Mouse (Mus musculus): Measurements from ENCODE around the gene Fndc5. TPM values are rescaled to one million over a fixed set of nuclear protein-coding genes. Genes with fewer than 3 reads are reported as not detected.

The Fndc5 gene
- total and polyA plus RNA-seq, 2 experiments: 0.83 to 0.87 TPM

- H3K27me3 ChIP-seq (ENCODE audit: control insufficient read depth, insufficient read depth, low read length): 0 out of 2 replicates have a peak, but pooled peaks cover 2% of the 10 kb centered on the region
- peaks cover 9% of the 10 kb centered on the region for H3K4me1 ChIP-seq (ENCODE audit: control insufficient read depth, insufficient read depth, low read length)
- TF ChIP-seq POLR2A (IDR thresholded peaks at IDR 0.05; ENCODE audit: extremely low read depth, insufficient read depth, low read length) (no peak), CTCF (IDR thresholded peaks at IDR 0.05; ENCODE audit: low read depth, low read length) (no peak)
- H3K79me2 ChIP-seq (ENCODE audit: control insufficient read depth, insufficient read depth, low read length): no peaks in the 10 kb centered on the region
- DNase-seq (ENCODE audit: extremely low read depth, low read depth, low spot score): no peak
- no peak within 1 kb of the TSS for H3K4me3 ChIP-seq (ENCODE audit: insufficient read depth, low read depth, low read length)
- H3K36me3 ChIP-seq (ENCODE audit: control insufficient read depth, insufficient read depth, low read length): no peaks in the 10 kb centered on the region
- 34% methylated on average over 38 of the region's 40 CpGs for WGBS
- H3K9ac ChIP-seq (ENCODE audit: low read depth, low read length): no peak within 1 kb of the TSS
- no peak within 1 kb of the TSS for H3K27ac ChIP-seq (replicated peaks; ENCODE audit: insufficient read depth, low read depth, low read length)
These were observed 31.4 kb upstream of the Fndc5 start, which contains the start of gene Tmem54 for GRCm38 (mm10) chr4:129105356-129105755. Gene Tmem54, plus strand, starts transcription at chr4:129105548.

DNA sequence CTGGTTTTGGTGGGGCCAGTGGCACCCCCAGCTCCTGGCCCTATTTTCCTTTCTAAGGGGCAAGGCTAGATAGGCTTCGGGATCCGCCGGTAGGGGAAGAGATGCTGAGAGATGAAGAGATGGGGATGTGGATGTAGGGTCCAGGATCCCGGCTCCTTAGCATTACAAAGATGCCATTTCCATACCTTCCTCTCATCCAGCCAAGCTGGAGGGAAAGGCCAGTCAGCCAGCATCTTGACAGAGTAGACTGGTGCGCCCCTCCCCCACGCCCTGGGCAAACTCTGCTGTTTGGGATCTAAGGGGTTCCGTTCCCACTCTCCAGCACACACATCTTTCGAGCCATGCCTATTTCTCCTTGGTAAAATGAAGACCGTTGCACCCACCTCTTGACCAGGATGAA, 30.7 kb upstream of the Fndc5 start:
- H3K4me3 ChIP-seq (ENCODE audit: insufficient read depth, low read depth, low read length): no peak overlapping the region
- no peak overlapping the region for H3K9ac ChIP-seq (ENCODE audit: low read depth, low read length)
- H3K4me1 ChIP-seq (ENCODE audit: control insufficient read depth, insufficient read depth, low read length): peaks cover 9% of the 10 kb centered on the region
- TF ChIP-seq CTCF (IDR thresholded peaks at IDR 0.05; ENCODE audit: low read depth, low read length): no peak
- no peak for TF ChIP-seq POLR2A (IDR thresholded peaks at IDR 0.05; ENCODE audit: extremely low read depth, insufficient read depth, low read length)
- DNase-seq (ENCODE audit: extremely low read depth, low read depth, low spot score): no peak
- H3K36me3 ChIP-seq (ENCODE audit: control insufficient read depth, insufficient read depth, low read length): no peaks in the 10 kb centered on the region
- H3K27me3 ChIP-seq (ENCODE audit: control insufficient read depth, insufficient read depth, low read length): 0 out of 2 replicates have a peak, but pooled peaks cover 2% of the 10 kb centered on the region
- no peak overlapping the region for H3K27ac ChIP-seq (replicated peaks; ENCODE audit: insufficient read depth, low read depth, low read length)
- H3K79me2 ChIP-seq (ENCODE audit: control insufficient read depth, insufficient read depth, low read length): no peaks in the 10 kb centered on the region
- 76% methylated on average over 9 of the region's 9 CpGs for WGBS

DNA sequence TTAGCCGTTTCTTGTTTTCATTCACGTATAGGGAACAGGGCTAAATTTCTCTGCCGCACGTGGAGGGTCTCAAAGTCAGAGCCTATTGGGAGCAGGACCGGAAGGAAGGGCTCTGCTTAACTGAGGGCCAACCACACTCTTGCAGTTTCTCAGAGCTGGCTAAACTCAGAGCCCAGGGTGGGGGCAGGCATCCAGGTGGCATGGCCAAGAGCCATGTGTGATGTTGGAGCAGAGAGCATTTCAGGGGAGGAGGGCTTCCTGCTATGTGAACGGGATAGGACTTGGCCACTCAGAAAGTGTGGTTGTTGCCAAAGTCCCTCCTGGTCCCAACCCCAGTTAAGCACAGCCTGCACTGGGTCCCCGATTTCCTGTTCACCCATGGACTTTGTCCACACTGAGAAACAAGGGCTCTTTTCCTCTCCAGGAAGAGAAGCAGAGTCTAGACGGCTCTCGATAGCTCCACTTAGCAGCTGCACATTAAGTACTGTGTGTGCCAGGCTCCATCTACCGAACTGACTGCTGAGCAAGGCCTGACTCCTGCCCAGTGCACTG, 29.4 kb upstream of the Fndc5 start:
- 0 out of 2 replicates have a peak, but pooled peaks cover 2% of the 10 kb centered on the region for H3K27me3 ChIP-seq (ENCODE audit: control insufficient read depth, insufficient read depth, low read length)
- H3K9ac ChIP-seq (ENCODE audit: low read depth, low read length): no peak overlapping the region
- H3K4me3 ChIP-seq (ENCODE audit: insufficient read depth, low read depth, low read length): no peak overlapping the region
- no peak overlapping the region for H3K27ac ChIP-seq (replicated peaks; ENCODE audit: insufficient read depth, low read depth, low read length)
- TF ChIP-seq POLR2A (IDR thresholded peaks at IDR 0.05; ENCODE audit: extremely low read depth, insufficient read depth, low read length): no peak
- no peak for TF ChIP-seq CTCF (IDR thresholded peaks at IDR 0.05; ENCODE audit: low read depth, low read length)
- no peaks in the 10 kb centered on the region for H3K79me2 ChIP-seq (ENCODE audit: control insufficient read depth, insufficient read depth, low read length)
- whole genome bisulfite sequencing: 43% methylated on average over 10 of the region's 10 CpGs
- H3K4me1 ChIP-seq (ENCODE audit: control insufficient read depth, insufficient read depth, low read length): peaks cover 6% of the 10 kb centered on the region; the same call in 1 of the 2 replicates
- H3K36me3 ChIP-seq (ENCODE audit: control insufficient read depth, insufficient read depth, low read length): no peaks in the 10 kb centered on the region
- peak; percentile 39 for DNase-seq (ENCODE audit: extremely low read depth, low read depth, low spot score)

- Histone ChIP-seq H3K27me3 (ENCODE audit: control insufficient read depth, insufficient read depth, low read length) (0 out of 2 replicates have a peak, but pooled peaks cover 2% of the 10 kb centered on the region), H3K4me1 (ENCODE audit: control insufficient read depth, insufficient read depth, low read length) (no peaks in the 10 kb centered on the region; the same call in 1 of the 2 replicates), H3K9ac (ENCODE audit: low read depth, low read length) (no peak overlapping the region), H3K4me3 (ENCODE audit: insufficient read depth, low read depth, low read length) (no peak overlapping the region), H3K36me3 (ENCODE audit: control insufficient read depth, insufficient read depth, low read length) (no peaks in the 10 kb centered on the region), H3K79me2 (ENCODE audit: control insufficient read depth, insufficient read depth, low read length) (no peaks in the 10 kb centered on the region), H3K27ac (replicated peaks; ENCODE audit: insufficient read depth, low read depth, low read length) (no peak overlapping the region)
- DNase-seq (ENCODE audit: extremely low read depth, low read depth, low spot score): no peak
- WGBS: 82% methylated on average over 7 of the region's 7 CpGs
- TF ChIP-seq CTCF (IDR thresholded peaks at IDR 0.05; ENCODE audit: low read depth, low read length) (no peak), POLR2A (IDR thresholded peaks at IDR 0.05; ENCODE audit: extremely low read depth, insufficient read depth, low read length) (no peak)
These were observed 28.2 kb upstream of the Fndc5 start for GRCm38 (mm10) chr4:129108624-129109023.

- no peak overlapping the region for H3K27ac ChIP-seq (replicated peaks; ENCODE audit: insufficient read depth, low read depth, low read length)
- no peaks in the 10 kb centered on the region for H3K36me3 ChIP-seq (ENCODE audit: control insufficient read depth, insufficient read depth, low read length)
- TF ChIP-seq CTCF (IDR thresholded peaks at IDR 0.05; ENCODE audit: low read depth, low read length) (no peak), POLR2A (IDR thresholded peaks at IDR 0.05; ENCODE audit: extremely low read depth, insufficient read depth, low read length) (no peak)
- H3K9ac ChIP-seq (ENCODE audit: low read depth, low read length): no peak overlapping the region
- H3K4me1 ChIP-seq (ENCODE audit: control insufficient read depth, insufficient read depth, low read length): no peaks in the 10 kb centered on the region; the same call in 1 of the 2 replicates
- no peak overlapping the region for H3K4me3 ChIP-seq (ENCODE audit: insufficient read depth, low read depth, low read length)
- no peak for DNase-seq (ENCODE audit: extremely low read depth, low read depth, low spot score)
- WGBS: 83% methylated on average over 6 of the region's 6 CpGs
- no peaks in the 10 kb centered on the region for H3K27me3 ChIP-seq (ENCODE audit: control insufficient read depth, insufficient read depth, low read length)
- no peaks in the 10 kb centered on the region for H3K79me2 ChIP-seq (ENCODE audit: control insufficient read depth, insufficient read depth, low read length)
These were observed 26.0 kb upstream of the Fndc5 start for GRCm38 (mm10) chr4:129110804-129111203.

GRCm38 (mm10) chr4:129111350-129111749, 25.4 kb upstream of the Fndc5 start:
- Histone ChIP-seq H3K27ac (replicated peaks; ENCODE audit: insufficient read depth, low read depth, low read length) (no peak overlapping the region), H3K9ac (ENCODE audit: low read depth, low read length) (no peak overlapping the region), H3K27me3 (ENCODE audit: control insufficient read depth, insufficient read depth, low read length) (no peaks in the 10 kb centered on the region), H3K4me1 (ENCODE audit: control insufficient read depth, insufficient read depth, low read length) (no peaks in the 10 kb centered on the region; the same call in 1 of the 2 replicates), H3K4me3 (ENCODE audit: insufficient read depth, low read depth, low read length) (no peak overlapping the region), H3K36me3 (ENCODE audit: control insufficient read depth, insufficient read depth, low read length) (no peaks in the 10 kb centered on the region), H3K79me2 (ENCODE audit: control insufficient read depth, insufficient read depth, low read length) (no peaks in the 10 kb centered on the region)
- 58% methylated on average over 11 of the region's 11 CpGs for WGBS
- peak; percentile 31 for DNase-seq (ENCODE audit: extremely low read depth, low read depth, low spot score)
- TF ChIP-seq POLR2A (IDR thresholded peaks at IDR 0.05; ENCODE audit: extremely low read depth, insufficient read depth, low read length) (no peak), CTCF (IDR thresholded peaks at IDR 0.05; ENCODE audit: low read depth, low read length) (peak; percentile 64)

Measured in liver, adult 2 months (tissue).